14 mouse cellular contexts compared by ENCODE assay signal in genomic region chr1:87469971-87470370, GRCm38 (mm10). TPM values are rescaled to one million over a fixed set of nuclear protein-coding genes. Genes with fewer than 3 reads are reported as not detected.
"Had no signal": no experiment of that assay in that cellular context is flagged by ENCODE, and none has a peak within 500 bp of the region (broad histone marks: within the 10 kb centered on the region; RNA-seq: fewer than 3 reads in every experiment).

TSS of gene Snorc (plus strand) at chr1:87470271.

RNA-seq across cellular contexts. Expression of gene Snorc, which starts in this region (rescaled TPM):
- polyA plus RNA-seq: heart, embryonic 10.5 days; heart, embryonic 12.5 days; heart, embryonic 14.5 days; heart, embryonic 16.5 days; hindbrain, embryonic 10.5 days; inflammation-experienced regulatory T-cells, adult 6 months; intestine, embryonic 15.5 days; intestine, postnatal 0 days; kidney, embryonic 14.5 days; kidney, embryonic 16.5 days; limb, embryonic 10.5 days; liver, embryonic 12.5 days; liver, embryonic 14.5 days; liver, embryonic 16.5 days had no signal
